20 mouse cellular contexts compared by ENCODE assay signal in genomic region chr4:82197611-82198010, GRCm38 (mm10).
DNase-seq lines count a peak whose midpoint lies in the region; ATAC-seq and TF ChIP-seq lines count a peak whose summit lies in the region.
"Had no signal": no experiment of that assay in that cellular context is flagged by ENCODE, and none has a peak within 500 bp of the region (broad histone marks: within the 10 kb centered on the region; RNA-seq: fewer than 3 reads in every experiment).

No protein-coding gene starts in this region.

- no peak overlapping the region for H3K9ac ChIP-seq in heart, embryonic 15.5 days
- no peak overlapping the region for H3K9ac ChIP-seq in midbrain, postnatal 0 days (replicated peaks; ENCODE audit: low read length, poor library complexity, severe bottlenecking)
- H3K9ac ChIP-seq: embryonic facial prominence, embryonic 12.5 days; midbrain, embryonic 12.5 days had no signal

- no peaks in the 10 kb centered on the region for H3K79me2 ChIP-seq in myocyte (ENCODE audit: control insufficient read depth, insufficient read depth)

- WGBS in heart, embryonic 15.5 days, result 30% methylated on average over 6 of the region's 6 CpGs
- WGBS in midbrain, postnatal 0 days, result 90% methylated on average over 6 of the region's 6 CpGs

- H3K9me3 ChIP-seq in heart, embryonic 15.5 days (replicated peaks), result no peaks in the 10 kb centered on the region
- H3K9me3 ChIP-seq in midbrain, postnatal 0 days (ENCODE audit: low read length), result no peaks in the 10 kb centered on the region
- H3K9me3 ChIP-seq: embryonic facial prominence, embryonic 12.5 days; midbrain, embryonic 12.5 days had no signal

- no peak overlapping the region for H3ac ChIP-seq in myocyte (ENCODE audit: control insufficient read depth, insufficient read length)

- H3K36me3 ChIP-seq in heart, embryonic 15.5 days, result no peaks in the 10 kb centered on the region
- H3K36me3 ChIP-seq in myocyte (ENCODE audit: control insufficient read depth, insufficient read depth), result no peaks in the 10 kb centered on the region
- no peaks in the 10 kb centered on the region for H3K36me3 ChIP-seq in midbrain, postnatal 0 days (ENCODE audit: insufficient read depth, low read length)
- H3K36me3 ChIP-seq: embryonic facial prominence, embryonic 12.5 days; G1E; midbrain, embryonic 12.5 days had no signal

- peak; percentile 15 for DNase-seq in layer of hippocampus, adult 11-12 months (ENCODE audit: low spot score)
- DNase-seq in layer of hippocampus, adult 8-10 months (ENCODE audit: low spot score in 2 of 2), result no peak
- DNase-seq in heart, adult 18-20 months, result peak; percentile 51 to 71
- DNase-seq in lung, adult 18-20 months, result no peak
- DNase-seq in midbrain, postnatal 0 days (ENCODE audit: low spot score), result no peak
- DNase-seq: adrenal gland, postnatal 14 days; cerebellum, postnatal 25 days; gastrocnemius, postnatal 14 days; kidney, adult 8-10 months; kidney, postnatal 4 days; lung, postnatal 4 days; spleen, adult 18-20 months; thymus, postnatal 4 days had no signal

- TF ChIP-seq CTCF in midbrain, postnatal 0 days (IDR thresholded peaks at IDR 0.05), result no peak

- peak overlapping the region; percentile 26; the same call in 1 of the 2 replicates for H3K4me2 ChIP-seq in heart, embryonic 15.5 days
- peak overlapping the region; percentile 29 for H3K4me2 ChIP-seq in myocyte (ENCODE audit: low read depth)
- H3K4me2 ChIP-seq in midbrain, postnatal 0 days (ENCODE audit: low read depth, low read length, poor library complexity, severe bottlenecking), result no peak overlapping the region
- H3K4me2 ChIP-seq: embryonic facial prominence, embryonic 12.5 days; midbrain, embryonic 12.5 days had no signal

- peaks cover 23% of the 10 kb centered on the region for H3K4me1 ChIP-seq in heart, embryonic 15.5 days (replicated peaks)
- H3K4me1 ChIP-seq in midbrain, postnatal 0 days (ENCODE audit: insufficient read depth, low read length), result no peaks in the 10 kb centered on the region
- H3K4me1 ChIP-seq: midbrain, embryonic 12.5 days had no signal

- H3K27me3 ChIP-seq in heart, embryonic 15.5 days, result no peaks in the 10 kb centered on the region
- no peaks in the 10 kb centered on the region for H3K27me3 ChIP-seq in myocyte (ENCODE audit: control insufficient read depth, insufficient read depth, insufficient read length)
- H3K27me3 ChIP-seq in midbrain, postnatal 0 days (ENCODE audit: insufficient read depth, low read length), result no peaks in the 10 kb centered on the region
- H3K27me3 ChIP-seq: embryonic facial prominence, embryonic 12.5 days; midbrain, embryonic 12.5 days had no signal

- H3K4me3 ChIP-seq in heart, embryonic 15.5 days, result no peak overlapping the region
- no peak overlapping the region for H3K4me3 ChIP-seq in myocyte
- no peak overlapping the region for H3K4me3 ChIP-seq in midbrain, postnatal 0 days (ENCODE audit: low read depth, low read length)
- H3K4me3 ChIP-seq: embryonic facial prominence, embryonic 12.5 days; midbrain, embryonic 12.5 days had no signal

- no peak for TF ChIP-seq POLR2A in myocyte (IDR thresholded peaks at IDR 0.05; ENCODE audit: insufficient read length, low read depth)

- peak overlapping the region; percentile 69 for H3K27ac ChIP-seq in heart, embryonic 15.5 days
- H3K27ac ChIP-seq in midbrain, postnatal 0 days (ENCODE audit: low read depth, low read length), result no peak overlapping the region
- H3K27ac ChIP-seq: embryonic facial prominence, embryonic 12.5 days; midbrain, embryonic 12.5 days had no signal

- ATAC-seq in heart, embryonic 15.5 days (replicated peaks; ENCODE audit: insufficient number of reproducible peaks, insufficient read depth, low FRiP score, low read depth), result peak; percentile 53
- no peak for ATAC-seq in midbrain, postnatal 0 days (ENCODE audit: low FRiP score)
- ATAC-seq: forebrain, embryonic 14.5 days; hindbrain, embryonic 16.5 days had no signal

TF ChIP-seq in myocyte, 11 proteins besides CTCF, POLR2A, EP300 and RAD21:
- TF ChIP-seq MYOD1 (IDR thresholded peaks at IDR 0.05; ENCODE audit: control insufficient read depth in 1 of 3, insufficient read length in 2 of 3, low read depth in 2 of 3), result peak in 1 of 3 experiments; percentile 24
- no peak for TF ChIP-seq MAX (IDR thresholded peaks at IDR 0.05; ENCODE audit: low read depth)
- no peak for TF ChIP-seq CEBPB (IDR thresholded peaks at IDR 0.05; ENCODE audit: insufficient read depth, poor library complexity, severe bottlenecking)
- no peak for TF ChIP-seq SRF (IDR thresholded peaks at IDR 0.05; ENCODE audit: control insufficient read depth, insufficient read length, low read depth)
- TF ChIP-seq REST (IDR thresholded peaks at IDR 0.05; ENCODE audit: insufficient read depth, insufficient read length), result no peak
- TF ChIP-seq E2F4 (IDR thresholded peaks at IDR 0.05; ENCODE audit: insufficient read depth), result no peak
- TF ChIP-seq TCF3 (IDR thresholded peaks at IDR 0.05; ENCODE audit: insufficient read length, low read depth), result no peak
- TF ChIP-seq USF1 (IDR thresholded peaks at IDR 0.05; ENCODE audit: low read depth), result no peak
- no peak for TF ChIP-seq POLR2AphosphoS2 (IDR thresholded peaks at IDR 0.05; ENCODE audit: insufficient read length, low read depth)
- peak in 1 of 3 experiments; percentile 18 for TF ChIP-seq MYOG (IDR thresholded peaks at IDR 0.05; ENCODE audit: control insufficient read depth in 1 of 3, insufficient read depth in 1 of 3, insufficient read length in 2 of 3, low read depth in 2 of 3)
- no peak for TF ChIP-seq TCF12 (IDR thresholded peaks at IDR 0.05; ENCODE audit: insufficient read depth, poor library complexity, severe bottlenecking)

Comparison
In these comparisons a context has a peak if more than half of its experiments do, and no peak if none do; other contexts are left out.
1. DNase-seq: peak in layer of hippocampus, adult 11-12 months (single experiment) and heart, adult 18-20 months (2 of 2); none in layer of hippocampus, adult 8-10 months (0 of 2), lung, adult 18-20 months (0 of 2) and midbrain, postnatal 0 days (single experiment).